Mouse (Mus musculus) spleen, postnatal 10 days (tissue): ENCODE measurements around the gene Gm28047.

Source experiments
- DNase-seq, 2 experiments: peaks; one replicate each; pipeline ENCODE4 v3.0.0; 2021 to 2022; ENCODE audit warnings: low spot score in 2 of 2

The Gm28047 gene

DNA sequence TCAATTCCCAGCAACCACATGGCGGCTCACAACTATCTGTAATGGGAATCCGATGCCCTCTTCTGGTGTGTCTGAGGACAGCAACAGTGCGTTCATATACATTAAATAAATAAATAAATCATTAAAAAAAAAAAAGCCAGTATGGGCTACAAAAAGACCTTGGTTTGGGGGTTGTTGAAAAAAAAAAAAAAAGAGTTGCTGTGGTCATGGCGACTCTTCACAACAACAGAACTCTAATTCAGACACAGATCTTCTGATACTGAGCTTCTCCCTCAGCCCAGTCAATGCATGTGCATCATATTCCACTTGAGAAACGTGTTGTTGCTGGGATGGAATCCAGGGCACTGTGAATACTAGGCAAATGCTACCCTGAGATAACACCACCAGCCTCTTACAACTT lies 72.3 kb downstream of the Gm28047 start:
- DNase-seq: no peak

DNA sequence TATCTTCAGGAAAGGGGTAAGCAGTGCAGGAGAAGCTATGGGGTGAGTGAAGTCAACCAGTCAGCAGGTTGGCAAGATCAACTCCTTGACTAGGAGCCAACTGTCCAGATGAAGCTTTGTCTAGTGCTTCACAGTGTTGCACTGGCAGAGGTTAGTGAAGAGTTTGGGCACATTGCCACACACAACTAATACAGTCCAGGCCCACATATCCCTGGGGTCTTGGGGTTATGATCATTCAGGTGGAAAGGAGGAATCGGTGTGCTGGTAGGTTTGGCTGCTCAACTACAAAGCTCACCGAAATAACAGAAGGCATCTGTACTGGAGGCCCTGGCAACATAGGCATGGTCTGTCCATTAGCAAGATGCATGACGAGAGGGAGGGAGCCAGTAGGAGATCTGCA lies 77.4 kb downstream of the Gm28047 start:
- DNase-seq: no peak

DNA sequence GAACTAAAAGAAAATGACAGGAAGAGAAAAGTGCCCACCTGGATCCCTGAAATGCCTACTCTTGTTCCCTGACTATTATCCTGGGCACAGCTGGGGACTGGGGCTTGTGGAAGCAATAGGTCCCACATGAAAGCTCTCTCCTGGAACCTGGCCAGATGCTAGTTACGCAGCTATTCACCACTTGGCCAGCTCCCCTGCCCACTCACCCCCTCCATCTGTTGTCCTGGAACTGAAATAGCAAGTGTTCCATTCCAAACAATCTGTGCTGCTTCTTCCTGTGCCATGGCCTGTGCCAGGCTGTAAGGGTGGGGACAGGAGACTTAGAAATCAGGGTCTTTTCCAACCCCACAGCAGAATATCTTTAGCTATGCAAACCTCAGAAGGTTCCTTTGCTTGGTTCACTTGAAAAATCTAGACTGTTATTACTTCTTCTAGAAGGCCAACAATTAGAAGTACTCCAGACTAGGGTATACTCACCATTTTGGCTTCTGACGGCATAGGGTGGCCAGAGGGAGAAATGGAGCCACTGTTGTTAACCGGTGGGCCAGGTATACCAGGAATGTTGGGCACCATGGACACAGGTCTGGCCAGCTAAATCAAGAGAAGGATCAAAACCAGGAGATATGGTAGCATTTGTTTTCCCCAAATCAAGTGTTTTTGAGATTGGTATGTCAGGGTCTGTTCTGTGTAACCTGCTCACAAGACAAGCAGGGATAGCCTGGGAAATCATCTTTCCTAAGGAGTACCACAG lies 78.0 kb downstream of the Gm28047 start:
- DNase-seq: no peak

DNA sequence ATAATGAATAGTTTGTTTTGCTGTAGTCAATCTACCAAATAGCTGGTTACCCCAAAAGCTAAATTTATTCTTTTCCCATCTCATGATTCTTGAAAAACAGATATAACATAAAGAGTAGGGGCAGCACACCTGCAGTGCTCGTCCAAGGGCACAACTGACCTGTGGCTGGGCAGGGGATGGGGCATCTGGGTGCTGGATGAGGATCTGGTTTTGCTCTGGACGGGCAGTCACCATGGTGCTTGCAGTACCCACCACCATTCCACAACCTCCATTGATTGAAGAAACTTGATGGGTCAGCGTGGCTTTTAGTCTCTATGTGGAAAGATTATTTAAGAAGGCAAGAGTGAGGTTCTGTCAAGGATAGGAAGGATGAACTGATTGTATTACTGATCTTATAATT lies 78.6 kb downstream of the Gm28047 start:
- DNase-seq: no peak

DNA sequence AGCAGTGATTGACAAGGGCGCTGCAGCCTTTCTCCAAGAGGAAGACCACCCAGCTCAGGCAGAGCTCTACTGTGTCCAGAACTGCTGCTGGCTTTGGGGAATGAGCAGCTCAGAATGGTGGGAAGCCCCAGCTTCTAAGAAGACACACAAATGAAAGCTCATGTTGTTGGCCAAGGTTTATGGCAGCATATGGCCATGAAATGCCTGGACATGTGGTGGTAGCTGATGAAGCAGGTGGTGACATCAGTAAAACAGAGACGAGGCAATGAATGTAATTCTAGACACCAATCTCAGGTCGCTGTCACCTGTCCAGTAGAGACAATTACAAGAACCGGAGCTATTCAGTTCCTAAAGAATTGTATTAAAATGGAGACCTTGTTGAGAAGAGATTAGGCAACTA lies 80.1 kb downstream of the Gm28047 start:
- no peak for DNase-seq

DNA sequence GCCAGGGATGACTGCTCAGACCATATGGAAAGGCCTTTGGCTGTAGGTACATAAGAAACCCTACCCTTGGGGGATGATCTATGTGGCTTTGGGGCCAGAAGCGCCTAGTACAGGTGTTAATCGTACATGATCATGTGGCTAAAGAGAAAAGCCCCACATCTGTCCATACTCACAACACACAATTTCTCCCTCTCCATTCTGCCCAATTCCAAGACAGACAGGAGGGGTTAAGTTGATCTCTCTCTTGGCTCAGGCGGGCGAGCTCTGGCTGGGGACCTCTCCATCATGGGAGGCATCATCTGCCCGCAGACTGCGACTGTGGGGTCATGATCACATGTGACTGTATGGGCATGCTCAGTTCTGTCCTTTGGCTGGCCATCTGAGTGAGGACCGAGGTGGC lies 90.9 kb downstream of the Gm28047 start:
- DNase-seq: no peak

DNA sequence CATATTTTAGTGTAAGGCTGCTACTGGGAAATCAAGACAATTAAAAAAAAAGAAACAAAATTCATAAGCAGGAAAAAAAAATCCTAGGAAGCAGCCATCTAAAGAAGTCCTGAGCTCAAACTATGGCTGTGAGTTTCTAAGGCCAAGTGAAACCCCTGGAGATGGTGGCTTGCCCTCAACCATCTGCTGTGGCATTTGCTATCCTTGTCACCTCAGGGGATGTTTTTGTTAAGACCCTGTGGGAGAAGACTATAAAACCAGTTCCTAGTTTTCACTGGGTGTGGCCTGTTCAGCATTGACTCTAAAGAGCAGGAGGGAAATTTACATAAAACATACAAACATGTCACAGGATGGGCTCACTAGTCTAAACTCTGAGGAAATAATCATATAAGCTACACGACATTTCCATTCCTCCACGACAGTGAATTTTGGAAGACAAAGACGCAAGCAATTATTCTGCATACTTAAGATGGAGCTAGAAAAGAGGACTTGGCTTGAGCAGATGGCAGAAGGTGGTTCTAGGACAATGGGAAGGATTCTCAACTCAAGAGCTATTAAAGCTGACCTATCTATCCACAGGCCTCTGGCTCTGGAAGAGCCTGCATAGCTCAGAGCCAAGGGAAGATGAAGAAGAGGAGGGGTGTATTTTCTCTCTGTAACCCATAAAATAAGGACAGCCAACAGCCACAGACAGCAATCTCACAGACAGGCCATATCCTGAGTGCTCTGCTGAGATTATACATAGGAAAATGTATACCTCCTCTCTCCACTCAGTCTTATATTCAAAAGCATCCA lies 92.6 kb downstream of the Gm28047 start:
- no peak for DNase-seq

DNA sequence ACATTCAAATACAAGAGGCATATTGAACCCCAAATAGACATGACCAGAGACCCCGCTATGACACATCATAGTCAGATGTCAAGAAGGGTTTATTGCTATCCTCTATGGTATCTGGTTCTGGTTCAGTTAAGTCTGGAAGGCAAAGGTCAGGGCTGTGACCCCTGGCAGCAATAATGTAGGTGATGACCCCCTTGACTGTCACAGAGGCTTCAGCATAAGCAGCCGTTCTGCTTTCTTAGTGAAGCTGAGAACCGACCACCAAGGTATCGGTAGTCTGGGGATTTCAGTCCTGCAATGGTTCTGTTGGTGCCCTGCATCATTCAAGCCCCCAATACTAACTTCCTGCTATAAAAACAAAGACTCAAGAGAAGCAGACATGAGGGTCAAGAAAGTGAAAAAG lies 93.3 kb downstream of the Gm28047 start:
- DNase-seq: no peak

DNA sequence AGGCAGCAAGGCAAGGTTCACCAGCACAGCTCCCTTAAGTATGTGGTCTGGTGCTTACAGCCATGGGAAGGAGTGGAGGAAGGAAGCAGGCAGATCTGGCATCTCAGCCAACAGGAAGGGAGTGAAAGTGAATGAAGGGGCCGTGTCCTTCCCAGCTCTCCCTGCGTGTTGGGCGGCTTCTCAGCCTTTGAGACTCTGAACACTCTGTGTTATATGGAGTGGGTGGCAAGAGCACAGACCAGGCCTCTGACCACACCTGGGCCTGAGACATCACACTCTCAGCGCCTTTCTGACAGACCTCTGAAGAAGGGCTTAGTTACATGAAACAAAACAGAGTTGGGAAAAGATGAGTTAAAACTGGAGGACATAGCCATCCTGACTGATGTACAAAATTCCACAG lies 94.3 kb downstream of the Gm28047 start:
- DNase-seq: no peak

DNA sequence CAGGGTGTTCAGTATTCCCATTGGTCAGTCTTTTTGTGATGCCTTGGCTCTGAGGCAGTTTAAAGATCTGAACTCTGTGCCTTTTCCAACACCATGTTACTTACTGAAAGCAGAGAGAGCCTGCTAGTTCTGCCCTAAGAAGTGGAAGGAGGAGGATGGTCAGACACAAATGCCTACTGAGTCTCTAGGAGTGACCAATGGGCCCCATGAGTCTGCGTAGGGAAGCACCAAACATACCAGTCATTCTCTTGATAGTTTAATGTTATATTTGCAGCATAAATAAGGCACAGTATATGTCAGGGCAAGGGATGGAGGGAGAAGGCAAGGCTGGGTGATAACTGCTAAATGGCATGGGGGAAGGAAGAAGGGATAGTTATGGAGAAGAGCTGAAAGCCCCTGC lies 96.5 kb downstream of the Gm28047 start:
- DNase-seq: no peak

DNA sequence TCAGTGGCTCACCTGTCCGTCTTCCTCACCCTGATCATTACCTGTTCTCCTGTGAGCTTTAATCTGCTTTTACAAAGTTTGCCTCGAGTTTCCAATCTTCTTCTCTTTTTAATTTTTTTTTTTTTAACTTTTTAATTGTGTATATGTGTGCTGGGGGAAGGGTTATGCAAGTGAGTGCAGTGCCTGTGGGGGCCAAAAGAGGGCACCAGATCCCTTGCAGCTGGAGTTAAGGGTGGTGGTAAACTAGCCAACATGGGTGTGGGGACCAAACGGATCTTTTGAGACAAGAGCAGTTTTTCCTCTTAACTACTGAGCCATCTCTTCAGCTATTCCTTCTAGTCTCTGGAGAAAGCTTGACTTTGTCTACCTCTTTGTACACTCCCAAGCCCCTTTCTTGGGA lies 96.9 kb downstream of the Gm28047 start:
- DNase-seq: no peak

DNA sequence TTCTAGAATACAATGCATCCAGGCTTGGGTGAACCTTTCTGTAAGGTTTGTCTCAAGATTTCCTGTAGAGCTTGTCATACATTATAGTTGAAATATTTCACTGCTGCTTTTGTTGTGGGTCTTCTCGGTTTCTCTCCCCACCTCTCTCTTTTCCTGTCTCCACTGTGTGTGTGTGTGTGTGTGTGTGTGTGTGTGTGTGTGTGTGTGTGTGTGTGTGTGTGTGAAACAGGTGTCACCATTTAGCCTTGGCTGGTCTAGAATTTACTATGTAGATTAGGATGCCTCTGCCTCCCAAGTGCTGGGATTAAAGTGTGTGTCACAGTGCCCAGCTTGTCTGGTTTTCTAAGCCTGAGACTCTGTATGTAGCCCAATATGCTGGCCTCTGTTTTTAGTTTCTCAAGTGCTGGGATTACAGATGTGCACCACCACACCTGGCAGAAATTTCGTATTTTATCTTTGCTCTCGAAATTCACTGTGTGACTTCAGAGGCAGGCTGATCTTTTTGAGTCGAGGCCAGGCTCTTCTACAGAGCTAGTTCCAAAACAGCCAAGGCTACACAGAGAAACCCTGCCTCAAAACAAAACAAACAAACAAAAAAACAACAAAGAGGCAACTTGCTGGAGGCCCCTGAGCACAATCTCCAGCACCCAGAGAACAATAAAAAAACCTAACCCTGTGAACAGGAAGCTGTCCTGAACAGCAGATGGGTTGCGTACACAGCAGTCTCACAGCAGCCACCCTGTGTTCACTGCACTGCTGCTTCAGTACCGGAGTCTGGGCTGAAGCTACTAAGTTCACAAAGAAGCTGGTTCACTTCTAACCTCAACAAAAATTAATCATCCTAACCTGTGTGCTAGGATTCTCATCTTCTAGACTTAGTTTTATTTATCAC lies 98.5 kb downstream of the Gm28047 start:
- no peak for DNase-seq

DNA sequence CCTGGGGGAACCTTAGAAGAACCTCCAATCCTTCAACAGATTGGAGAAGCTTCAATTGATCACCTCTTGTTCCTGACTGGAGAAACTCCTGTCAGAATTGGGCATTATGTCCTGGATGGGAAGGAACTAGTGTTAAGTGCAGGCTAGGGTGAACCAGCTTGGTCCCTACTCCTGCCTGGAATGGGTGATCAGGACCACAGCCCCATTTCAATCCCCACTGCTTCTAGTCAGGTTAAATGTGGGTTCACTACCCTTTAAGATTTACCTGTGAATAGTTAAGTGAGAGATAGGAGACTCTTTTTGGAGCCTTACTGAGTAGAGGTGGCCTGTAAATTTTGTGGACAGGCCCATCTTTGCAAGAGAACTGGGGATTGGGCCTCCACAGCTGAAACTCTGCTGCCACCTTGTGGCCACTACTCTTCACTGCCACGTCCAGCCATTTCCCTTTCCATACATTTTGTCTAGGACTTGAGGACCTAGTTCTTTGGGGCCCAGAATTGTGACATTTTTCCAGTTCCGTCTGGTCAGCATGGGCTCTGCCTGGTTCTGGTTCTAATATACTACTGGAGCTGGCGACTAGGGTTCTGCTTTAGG lies 99.9 kb downstream of the Gm28047 start, which contains the start of gene Npff:
Gene Npff (minus strand): TSS at position 51 of the 594 bp plus-strand sequence.
- peak; percentile 67 to 83 for DNase-seq

DNA sequence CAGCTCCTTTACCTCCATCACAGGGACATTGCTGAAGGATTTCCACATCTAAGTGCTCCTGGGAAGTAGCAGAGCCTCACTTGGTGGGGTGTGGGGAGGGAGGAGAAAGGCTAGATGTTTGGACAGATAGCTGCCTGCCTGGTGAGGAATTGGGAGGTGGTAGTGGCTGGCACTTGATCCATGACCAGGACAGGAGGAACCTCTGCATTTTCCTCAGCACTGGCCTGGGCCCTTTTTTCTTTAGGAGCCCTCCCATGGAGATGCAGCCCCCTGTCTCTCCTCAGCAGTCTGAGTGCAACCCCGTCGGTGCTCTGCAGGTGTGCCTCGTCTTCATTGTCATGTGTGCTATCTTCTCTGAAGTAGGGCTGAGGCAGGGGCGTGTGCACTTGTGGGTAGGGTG lies 103.4 kb downstream of the Gm28047 start:
- DNase-seq: no peak

DNA sequence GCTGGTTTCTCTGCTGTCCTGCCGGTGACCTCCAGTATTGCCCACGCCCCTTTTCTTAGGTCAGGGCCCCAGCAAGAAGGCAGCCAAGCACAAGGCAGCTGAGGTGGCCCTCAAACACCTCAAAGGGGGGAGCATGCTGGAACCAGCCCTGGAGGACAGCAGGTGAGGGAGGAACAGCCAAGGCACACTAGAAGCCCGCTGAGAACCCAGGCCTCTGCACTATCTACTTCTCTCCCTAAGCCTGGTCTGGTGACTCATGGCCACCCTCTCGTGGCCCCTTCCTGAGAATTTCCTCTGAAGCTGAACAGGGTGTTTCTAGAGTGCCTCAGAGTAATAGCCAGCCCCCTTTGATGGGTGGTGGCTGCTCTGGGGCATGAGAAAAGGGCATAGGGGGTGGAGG lies 104.5 kb downstream of the Gm28047 start:
- no peak for DNase-seq

DNA sequence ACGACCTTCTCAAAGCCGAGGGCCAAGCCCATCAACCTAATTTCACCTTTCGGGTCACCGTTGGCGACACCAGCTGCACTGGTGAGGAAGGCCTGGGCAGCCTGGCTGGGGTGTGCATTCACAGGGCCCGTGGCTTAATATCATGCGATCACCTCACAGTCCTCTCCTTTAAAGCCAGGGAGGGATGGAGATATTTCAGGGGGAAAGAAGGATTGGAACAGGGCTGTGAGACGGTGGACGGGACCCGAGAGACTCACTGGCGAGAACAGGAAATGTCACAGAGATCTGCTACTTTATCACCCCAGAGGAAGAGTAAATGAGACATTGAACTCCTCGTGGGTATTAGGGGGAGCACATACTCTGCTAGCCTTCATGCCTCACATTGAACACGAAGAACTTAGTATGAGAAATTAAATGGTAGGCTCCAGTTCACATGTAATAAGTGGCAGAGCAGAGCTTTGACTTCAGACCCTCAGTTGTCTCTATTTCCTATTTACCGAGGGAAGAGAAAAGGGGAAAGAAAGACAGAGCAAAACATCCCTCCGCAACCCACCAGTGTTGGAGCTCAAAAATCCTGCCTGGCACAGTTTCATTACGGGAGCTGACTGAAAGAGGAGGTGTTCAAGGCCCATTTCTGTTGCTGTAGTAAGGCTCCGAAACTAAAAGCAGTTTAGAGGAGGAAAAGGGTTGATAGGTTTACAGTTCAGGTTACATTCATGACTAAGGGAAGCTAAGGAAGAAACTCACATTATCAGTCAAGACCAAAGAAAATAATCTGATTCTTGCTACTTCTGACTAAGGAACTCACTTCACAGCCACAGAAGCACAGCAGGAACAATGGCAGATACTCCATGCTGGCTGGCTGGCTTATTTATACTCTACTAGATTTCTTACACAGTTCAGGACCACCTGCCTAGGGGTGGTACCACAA lies 105.4 kb downstream of the Gm28047 start:
- DNase-seq: no peak

DNA sequence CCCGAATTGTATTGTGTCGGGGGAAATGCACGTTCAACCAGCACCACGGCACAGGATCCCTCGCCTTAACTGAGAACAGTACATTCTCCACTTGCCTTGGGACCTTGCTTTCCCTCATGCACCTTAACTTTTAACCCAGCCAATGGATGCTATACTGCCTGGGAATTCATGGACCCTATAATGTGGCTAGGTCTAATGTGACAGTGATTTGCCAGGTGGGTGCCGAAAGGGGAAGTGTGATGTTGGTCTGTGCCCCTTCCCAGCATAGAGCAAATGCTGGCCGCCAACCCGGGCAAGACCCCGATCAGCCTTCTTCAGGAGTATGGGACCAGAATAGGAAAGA lies 106.0 kb downstream of the Gm28047 start:
- DNase-seq: no peak

DNA sequence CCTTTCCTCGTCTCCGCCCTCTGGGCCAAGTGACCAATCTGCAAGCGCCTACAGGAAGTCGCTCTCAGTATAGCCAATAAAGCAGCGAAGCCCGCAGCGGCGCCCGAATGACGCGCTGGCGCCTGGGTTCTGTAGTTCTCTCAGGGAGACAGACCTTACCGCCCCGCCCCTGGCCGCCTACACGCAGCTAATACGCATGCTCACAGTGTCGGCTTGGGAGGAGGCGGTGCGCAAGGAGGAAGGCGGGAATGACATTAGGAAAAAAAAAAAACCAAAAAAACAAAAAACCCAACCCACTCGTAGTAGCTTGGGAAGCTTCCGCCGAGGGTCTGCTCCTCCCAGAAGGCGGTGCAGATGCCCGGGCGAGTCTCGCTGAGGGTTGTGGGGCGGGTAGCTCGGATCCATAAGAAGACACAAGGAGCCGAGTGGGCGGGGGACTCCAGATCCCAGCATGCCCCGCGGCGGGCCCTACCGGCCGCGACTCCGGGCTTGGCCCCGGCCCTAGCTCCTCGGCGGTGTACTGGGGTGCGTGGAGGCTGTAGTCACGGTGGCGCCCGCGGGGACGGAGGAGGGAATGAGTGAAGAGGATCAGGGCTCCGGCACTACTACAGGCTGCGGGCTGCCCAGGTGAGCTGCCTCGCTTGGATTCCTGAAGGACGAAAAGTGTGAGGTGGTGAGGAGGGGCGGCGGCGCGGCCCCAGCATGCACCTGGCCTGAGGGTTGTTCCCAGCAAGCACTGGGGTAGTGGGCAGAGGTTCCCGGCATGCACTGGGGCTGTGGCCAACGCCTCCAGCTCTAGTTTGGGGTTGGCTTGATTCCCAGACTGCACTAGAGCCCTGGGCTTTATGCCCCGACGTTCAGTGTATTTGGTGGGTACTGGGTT lies 106.7 kb downstream of the Gm28047 start, which contains the start of gene Tarbp2:
Gene Tarbp2 (plus strand): TSS at position 217 of the 883 bp plus-strand sequence.
- peak; percentile 98 to 99 for DNase-seq

DNA sequence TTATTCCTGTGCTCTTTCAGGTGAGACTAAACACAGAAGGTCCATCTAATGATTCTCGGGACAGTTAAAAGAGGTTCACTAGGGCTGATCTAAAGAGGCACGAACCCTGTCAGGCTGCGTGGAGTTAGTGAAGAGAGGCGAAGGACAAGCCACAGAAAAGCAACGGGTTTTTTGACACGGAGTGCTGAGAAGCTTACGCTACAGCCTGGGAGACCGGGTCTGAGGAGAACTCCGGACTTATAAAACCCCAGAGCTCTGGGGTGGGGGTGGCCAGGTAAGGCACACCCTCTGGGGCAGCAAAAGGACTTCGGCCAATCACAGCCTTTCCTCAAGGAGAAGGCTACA lies 107.3 kb downstream of the Gm28047 start:
- no peak for DNase-seq
